Mouse (Mus musculus) brain, embryonic 14.5 days (tissue): ENCODE data around the gene Spp1.

Experiments used
- CTCF ChIP-seq: fragments of 200-500 bp; IDR thresholded peaks from 2 replicates; pipeline ENCODE4 v1.5.1; 2012; ENCODE audit warnings: inconsistent platforms, mild to moderate bottlenecking, moderate library complexity, borderline replicate concordance; ENCODE audit not compliant: insufficient read depth, insufficient read length; ENCODE audit errors: extremely low read depth
- POLR2A ChIP-seq: fragments of 200-500 bp; IDR thresholded peaks from 2 replicates; pipeline ENCODE4 v1.6.1; 2012; ENCODE audit warnings: mild to moderate bottlenecking, inconsistent platforms, borderline replicate concordance; ENCODE audit not compliant: poor library complexity, insufficient read depth, insufficient read length, severe bottlenecking; ENCODE audit errors: extremely low read depth

DNA sequence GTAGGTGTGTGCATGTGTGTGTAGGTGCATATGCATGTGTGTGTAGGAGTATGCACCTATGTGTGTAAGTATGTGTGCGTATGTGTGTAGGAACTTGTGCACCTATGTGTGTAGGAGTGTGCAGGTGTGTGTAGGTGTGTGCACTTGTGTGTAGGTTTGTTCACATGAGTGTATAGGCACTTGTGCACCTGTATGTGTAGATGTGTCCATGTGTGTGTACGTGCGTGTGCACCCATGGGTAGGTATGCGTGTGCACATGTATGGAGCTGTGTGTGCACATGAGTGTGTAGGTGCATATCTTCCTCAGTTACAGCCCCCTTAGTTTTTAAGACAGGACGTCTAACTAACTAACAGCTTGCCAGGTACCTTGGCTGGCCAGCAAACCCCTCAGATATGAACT is 33.7 kb downstream of the Spp1 start:
- no peak for TF ChIP-seq POLR2A
- no peak for TF ChIP-seq CTCF
